Mouse (Mus musculus) gastrocnemius, adult 2 months (tissue): ENCODE results near the gene Abcf1. TPM values are rescaled to one million over a fixed set of nuclear protein-coding genes. Genes with fewer than 3 reads are reported as not detected.
"Not testable (repeated sequence)": the region's sequence is repeated elsewhere in the genome, so short reads cannot be mapped to it uniquely, and the experiment has no call there.

ENCODE experiments used
- DNase-seq: peaks from one replicate; pipeline ENCODE4 v3.0.0; 2022
- H3K27ac ChIP-seq: fragments of 200-600 bp; 2 replicates; pipeline ENCODE4 v1.8.1; 2022; ENCODE audit warnings: mild to moderate bottlenecking
- H3K4me3 ChIP-seq: fragments of 200-600 bp; 2 replicates; pipeline ENCODE4 v1.8.1; 2022; ENCODE audit warnings: mild to moderate bottlenecking, moderate library complexity
- CTCF ChIP-seq: fragments of 200-600 bp; IDR thresholded peaks from 2 replicates; pipeline ENCODE4 v1.8.1; 2022; ENCODE audit warnings: antibody characterized with exemption, mild to moderate bottlenecking, moderate library complexity
- intact Hi-C: fragments of 180-260 bp; cut with DNase I; formaldehyde crosslinking; loops from one replicate; pipeline ENCODE4 v1.15.1; 2025
- long read RNA-seq, 2 experiments: library from polyadenylated mRNA; stranded (forward); transcript quantifications; one replicate each; pipeline ENCODE4 v2.0.0; 2021
- total RNA-seq, 2 experiments: library from RNA; stranded (reverse); gene quantifications; 2 replicates each; pipeline ENCODE4 v1.2.3; 2021

Abcf1 gene
- 10 to 100 TPM; 72.1 to 74.9 TPM for total RNA-seq
- long read RNA-seq, experiment 1, transcript Abcf1-201 (23 exons, 3,161 nt): major isoform, 157 of 199 reads
- long read RNA-seq, experiment 1, transcript Abcf1-205 (4 exons, 855 nt): minor isoform, 7 of 199 reads
- long read RNA-seq, experiment 1, partial matches to known transcripts: 19 of 199 reads
- long read RNA-seq, experiment 1, other reads (novel, unspliced or antisense): 16 of 199 reads
- long read RNA-seq, experiment 2, transcript Abcf1-201 (23 exons, 3,161 nt): major isoform, 168 of 231 reads
- long read RNA-seq, experiment 2, transcript Abcf1-205 (4 exons, 855 nt): minor isoform, 24 of 231 reads
- long read RNA-seq, experiment 2, partial matches to known transcripts: 29 of 231 reads
- long read RNA-seq, experiment 2, other reads (novel, unspliced or antisense): 10 of 231 reads

DNA sequence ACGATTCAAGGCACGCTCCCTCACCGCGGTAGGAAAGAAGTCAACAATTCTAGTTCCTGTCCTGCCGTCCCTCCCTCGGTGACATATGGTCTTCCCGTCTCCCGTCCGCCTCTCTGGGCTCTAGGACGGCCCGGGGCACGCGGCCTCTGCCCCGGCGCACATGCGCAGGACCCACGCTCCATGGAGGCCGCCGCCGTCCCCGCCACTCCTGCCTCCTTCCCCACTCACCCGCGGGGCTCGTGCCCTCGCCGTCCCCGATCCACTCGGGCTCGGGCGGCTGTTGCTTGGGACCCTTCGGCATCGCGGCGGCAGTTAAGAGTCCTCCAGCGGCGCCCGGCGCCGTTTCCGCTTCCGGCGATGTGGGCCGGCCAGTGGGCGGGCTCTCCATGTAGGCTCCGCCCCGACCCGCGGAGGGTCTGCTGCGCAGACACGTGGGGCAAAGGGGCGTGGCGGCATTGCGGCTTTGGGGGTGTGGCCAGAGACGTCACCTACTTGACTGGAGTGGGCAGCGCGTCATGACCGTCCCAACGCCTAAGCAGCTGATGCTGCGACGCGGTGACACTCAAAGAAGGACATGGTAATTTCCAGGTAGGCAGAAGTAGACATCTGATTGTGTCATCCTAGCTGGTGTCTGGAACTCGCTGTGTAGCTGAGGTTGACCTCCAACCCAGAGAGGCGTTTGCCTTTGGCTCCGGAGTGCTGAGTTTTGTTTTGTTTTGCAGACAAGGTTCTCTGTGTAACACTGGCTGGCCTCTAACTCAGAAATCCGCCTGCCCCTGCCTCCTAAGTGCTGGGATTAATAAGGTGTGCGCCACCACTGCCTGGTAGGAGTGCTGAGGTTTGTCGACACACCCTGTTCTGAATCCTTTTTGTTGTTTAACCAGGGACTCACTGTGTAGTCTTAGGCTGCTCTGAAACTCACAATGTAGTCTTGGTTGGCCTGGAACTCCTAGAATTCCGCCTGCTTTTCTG is at the start of gene Abcf1:
Abcf1 (minus strand) TSS at position 344 of the 972 bp plus-strand sequence.
- intact Hi-C loops: no loop called here
- TF ChIP-seq CTCF: no peak
- H3K27ac ChIP-seq: peak within 1 kb of the TSS; percentile 96
- DNase-seq: peak; percentile 100
- H3K4me3 ChIP-seq: peak within 1 kb of the TSS; percentile 92

DNA sequence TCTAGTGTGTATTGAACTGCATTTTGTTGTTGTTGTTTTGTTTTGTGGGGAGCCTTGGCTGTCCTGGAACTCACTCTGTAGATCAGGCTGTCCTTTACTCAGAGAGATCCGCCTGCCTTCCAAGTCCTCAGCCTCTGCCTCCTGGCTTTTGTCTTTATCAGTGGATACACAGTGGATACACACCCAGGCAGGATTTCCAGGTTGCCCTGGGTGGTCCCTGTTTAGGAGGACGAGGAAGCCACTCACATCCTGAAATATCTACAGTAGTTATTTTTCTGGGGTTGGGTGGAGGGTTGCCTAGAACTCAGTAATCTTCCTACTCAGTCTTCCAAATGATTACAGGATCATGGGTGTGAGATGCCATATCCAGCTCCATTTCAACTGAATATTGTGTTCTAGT is 49.4 kb upstream of the Abcf1 start:
- peak overlapping the region; percentile 72 for H3K4me3 ChIP-seq

DNA sequence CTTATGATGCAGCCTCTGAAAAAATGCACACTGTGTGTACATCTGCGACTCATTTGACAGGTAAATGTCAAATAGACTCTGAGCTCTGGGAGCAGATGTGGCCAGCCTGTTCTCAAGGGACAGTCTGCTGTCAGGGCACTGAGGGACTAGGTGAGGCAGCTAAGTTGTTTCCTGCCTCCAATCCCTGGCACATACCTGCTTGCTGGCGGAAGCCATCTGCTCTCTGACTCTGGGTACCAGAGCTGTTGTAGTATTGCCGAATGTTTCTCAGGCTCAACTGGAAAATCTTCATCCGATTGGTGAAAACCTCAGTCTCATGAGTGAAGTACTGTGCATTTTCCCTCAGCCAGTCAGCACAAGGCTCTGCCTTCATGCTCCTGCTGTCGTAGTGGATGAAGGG is 47.5 kb upstream of the Abcf1 start:
- intact Hi-C loops: no loop called here
- TF ChIP-seq CTCF: no peak
- no peak overlapping the region for H3K27ac ChIP-seq
- H3K4me3 ChIP-seq: no peak overlapping the region
- DNase-seq: no peak

More for the DNA sequence above, 49.4 kb upstream of the Abcf1 start:
- intact Hi-C loops: no loop called here
- no peak for TF ChIP-seq CTCF
- DNase-seq: peak; percentile 26
- H3K27ac ChIP-seq: peak overlapping the region; percentile 86

DNA sequence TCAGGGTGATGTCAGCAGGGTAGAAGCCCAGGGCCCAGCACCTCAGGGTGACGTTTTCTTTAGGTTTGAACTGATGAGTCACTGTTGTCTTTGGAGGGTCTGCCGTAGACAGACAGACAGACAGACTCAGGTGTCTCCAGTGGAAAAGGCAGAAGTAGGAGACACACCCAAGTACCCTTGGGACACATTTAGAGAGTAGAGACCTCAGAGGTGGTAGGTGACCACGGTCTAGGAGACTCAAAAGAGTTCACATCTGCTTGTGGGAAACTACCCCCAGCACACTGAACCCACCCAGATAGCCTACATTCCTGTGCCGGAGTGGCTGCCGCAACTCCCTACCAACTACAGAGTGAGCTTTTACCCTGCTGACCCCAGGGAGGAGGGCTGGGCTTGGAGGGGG is 45.4 kb upstream of the Abcf1 start:
- H3K27ac ChIP-seq: no peak overlapping the region
- intact Hi-C loops: no loop called here
- no peak for DNase-seq
- TF ChIP-seq CTCF: no peak
- H3K4me3 ChIP-seq: no peak overlapping the region

DNA sequence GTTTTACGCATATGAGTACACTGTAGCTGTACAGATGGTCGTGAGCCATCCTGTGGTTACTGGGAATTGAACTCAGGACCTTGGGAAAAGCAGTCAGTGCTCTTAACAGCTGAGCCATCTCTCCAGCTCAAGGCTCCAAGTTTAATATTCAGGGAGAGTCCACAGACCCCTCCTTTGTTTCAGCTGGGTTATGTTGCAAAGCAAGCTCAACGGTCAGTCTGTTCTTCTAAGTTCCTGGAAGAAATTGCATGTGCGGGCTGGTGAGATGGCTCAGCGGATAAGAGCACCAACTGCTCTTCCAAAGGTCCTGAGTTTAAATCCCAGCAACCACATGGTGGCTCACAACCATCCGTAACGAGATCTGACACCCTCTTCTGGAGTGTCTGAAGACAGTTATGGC is 34.8 kb upstream of the Abcf1 start:
- H3K4me3 ChIP-seq, intact Hi-C loops, DNase-seq, H3K27ac ChIP-seq: not testable (repeated sequence)

DNA sequence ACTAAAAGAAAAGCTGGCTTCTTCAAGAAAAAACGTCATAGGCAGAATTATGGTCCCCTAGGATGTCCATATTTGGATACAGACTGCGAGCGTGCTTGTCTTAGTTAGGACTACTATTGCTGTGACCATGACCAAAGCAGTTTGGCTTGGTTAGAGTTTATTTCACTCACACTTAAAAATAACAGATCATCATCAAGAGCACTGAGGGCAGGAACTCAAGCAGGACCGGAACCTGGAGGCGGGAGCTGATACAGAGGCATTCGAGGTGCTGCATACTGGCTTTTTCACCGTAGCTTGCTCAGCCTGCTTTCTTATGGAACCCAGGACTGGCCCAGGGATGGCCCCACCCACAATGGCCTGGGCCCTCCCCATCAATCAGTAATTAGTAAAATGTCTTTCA is 33.8 kb upstream of the Abcf1 start:
- Histone ChIP-seq H3K4me3 (no peak overlapping the region), H3K27ac (no peak overlapping the region)
- intact Hi-C loops: no loop called here
- no peak for DNase-seq
- TF ChIP-seq CTCF: no peak

DNA sequence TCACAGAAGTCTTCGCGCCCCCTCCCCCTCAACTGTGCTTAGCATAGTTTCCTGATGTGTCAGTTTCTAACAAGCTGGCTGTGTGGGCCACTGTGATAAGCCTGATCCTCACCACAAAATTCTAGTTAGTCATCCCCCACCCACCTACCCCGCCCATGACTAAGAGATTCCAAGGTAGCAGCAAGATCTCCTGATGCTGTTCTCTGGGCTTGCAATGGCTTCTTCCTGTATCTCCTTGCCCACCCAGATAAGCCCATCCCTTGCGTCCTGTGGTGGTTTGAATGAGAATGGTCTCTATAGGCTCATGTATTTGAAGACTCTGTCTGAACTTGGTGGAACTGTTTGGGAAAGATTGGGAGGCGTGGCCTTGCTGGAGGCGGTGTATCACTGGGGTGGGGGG is 32.4 kb upstream of the Abcf1 start:
- no peak overlapping the region for H3K4me3 ChIP-seq
- H3K27ac ChIP-seq: no peak overlapping the region; the same call in 1 of the 2 replicates
- intact Hi-C loops: no loop called here
- no peak for DNase-seq
- TF ChIP-seq CTCF: no peak

DNA sequence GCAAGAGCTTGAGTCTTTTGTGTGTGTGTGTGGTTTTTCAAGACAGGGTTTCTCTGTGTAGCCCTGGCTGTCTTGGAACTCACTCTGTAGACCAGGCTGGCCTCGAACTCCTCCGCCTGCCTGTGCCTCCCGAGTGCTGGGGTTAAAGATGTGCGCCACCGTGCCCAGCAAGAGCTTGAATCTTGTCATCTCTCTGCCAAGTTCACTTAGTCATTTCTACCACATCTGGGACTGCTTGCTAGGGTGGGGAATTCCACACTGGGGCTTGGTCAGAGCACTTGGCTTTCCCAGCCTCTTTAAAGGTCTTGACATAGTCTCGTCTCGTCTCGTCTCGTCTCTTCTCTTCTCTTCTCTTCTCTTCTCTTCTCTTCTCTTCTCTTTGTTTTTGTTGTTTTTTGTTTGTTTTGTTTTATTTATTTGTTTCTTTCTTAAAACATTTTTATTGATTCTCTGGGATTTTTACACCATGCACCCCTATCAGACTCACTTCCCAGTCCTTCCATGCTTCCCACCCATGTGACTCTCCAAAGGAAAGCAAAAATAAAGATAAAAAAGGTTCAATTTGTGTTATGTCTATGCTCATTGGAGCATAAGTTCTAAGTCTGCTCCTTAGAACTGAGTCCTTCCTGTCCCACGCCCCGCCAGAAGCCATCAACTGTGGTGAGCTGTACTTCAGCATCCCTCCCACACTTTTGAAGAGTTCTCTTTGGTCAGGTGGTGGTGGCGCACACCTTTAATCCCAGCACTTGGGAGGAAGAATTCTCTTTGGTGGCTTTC is 31.7 kb upstream of the Abcf1 start:
- Histone ChIP-seq H3K4me3 (no peak overlapping the region), H3K27ac (peak overlapping the region; percentile 20; the same call in 1 of the 2 replicates)
- DNase-seq: no peak
- TF ChIP-seq CTCF: no peak
- intact Hi-C loops: no loop called here

DNA sequence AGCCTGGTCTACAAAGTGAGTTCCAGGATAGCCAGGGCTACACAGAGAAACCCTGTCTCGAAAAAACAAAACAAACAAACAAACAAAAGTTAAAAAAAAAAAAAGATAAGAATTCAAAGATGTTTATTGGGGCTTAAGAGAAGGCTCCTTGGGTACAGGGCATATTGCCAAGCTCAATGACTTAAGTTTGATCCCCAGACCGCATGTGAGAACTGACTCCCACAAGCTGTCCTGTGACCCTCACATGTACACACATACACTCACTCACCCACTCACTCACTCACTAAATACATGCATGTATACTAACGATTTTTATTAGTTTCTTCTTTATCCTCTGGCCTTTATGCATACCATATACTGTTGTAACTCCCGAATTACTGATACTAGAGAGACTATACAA is 30.8 kb upstream of the Abcf1 start:
- H3K4me3 ChIP-seq: no peak overlapping the region
- TF ChIP-seq CTCF: no peak
- peak overlapping the region; percentile 20; the same call in 1 of the 2 replicates for H3K27ac ChIP-seq
- DNase-seq: no peak
- intact Hi-C loops: no loop called here

DNA sequence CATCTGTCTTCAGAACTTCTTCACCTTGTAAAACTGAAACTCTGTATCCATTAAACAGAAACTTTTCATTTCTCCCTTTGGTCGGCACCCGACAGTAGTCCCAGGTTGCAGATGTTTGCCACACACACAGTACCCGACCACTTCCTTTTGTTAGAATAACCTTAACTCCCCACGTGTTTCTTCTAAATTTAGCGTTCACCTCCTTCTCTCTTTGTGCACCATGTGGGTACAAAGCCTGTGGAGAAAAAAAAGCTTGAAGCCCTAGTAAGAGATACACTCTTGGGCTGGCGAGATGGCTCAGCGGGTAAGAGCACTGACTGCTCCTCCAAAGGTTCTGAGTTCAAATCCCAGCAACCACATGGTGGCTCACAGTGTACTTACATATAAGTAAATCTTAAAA is 29.8 kb upstream of the Abcf1 start:
- intact Hi-C loops: loop anchor here (5.0 kb wide), 1 partner anchor 113 kb away; no protein-coding TSS in a partner anchor
- Histone ChIP-seq H3K4me3 (no peak overlapping the region), H3K27ac (no peak overlapping the region)
- DNase-seq: no peak
- TF ChIP-seq CTCF: no peak

DNA sequence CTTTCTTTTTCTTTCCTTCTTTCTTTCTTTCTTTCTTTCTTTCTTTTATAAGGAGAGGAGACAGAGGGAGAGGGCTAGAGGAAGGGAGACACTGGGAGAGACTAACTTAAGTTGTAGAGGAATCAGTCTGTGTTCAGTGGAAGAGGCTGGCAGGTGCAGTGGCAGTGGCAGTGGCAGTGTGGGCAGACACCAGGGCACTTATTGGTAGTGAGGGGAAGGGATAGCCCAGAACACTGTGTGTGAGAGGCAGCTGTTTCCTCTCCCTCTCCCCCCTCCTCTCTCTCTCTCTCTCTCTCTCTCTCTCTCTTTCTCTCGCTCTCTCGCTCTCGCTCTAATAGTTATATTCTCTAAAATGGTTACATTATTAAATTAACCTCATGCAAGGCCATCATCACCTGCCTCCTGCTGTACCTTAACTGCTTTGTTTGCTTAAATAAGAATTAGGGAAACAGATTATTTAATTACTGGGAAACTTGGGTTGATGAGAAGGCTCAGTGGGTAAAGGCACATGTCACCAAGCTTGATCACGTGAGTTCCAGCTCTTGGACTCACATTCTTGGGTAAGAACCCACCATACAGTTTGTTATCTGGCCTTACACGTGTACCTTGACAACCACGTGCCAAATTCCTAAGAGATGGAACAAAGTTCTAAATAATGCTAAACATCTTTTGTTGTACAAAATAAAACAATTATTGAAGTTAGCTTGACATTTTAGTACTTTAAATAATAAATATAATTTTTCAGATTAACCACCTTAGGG is 29.2 kb upstream of the Abcf1 start:
- TF ChIP-seq CTCF: no peak
- H3K27ac ChIP-seq: no peak overlapping the region
- intact Hi-C loops: loop anchor here (5.0 kb wide), 1 partner anchor 114 kb away; no protein-coding TSS in a partner anchor
- no peak for DNase-seq
- no peak overlapping the region for H3K4me3 ChIP-seq
